9 mouse cellular contexts compared by ENCODE assay signal in genomic region chr8:84634849-84635304, GRCm38 (mm10). TPM values are rescaled to one million over a fixed set of nuclear protein-coding genes. Genes with fewer than 3 reads are reported as not detected.
DNase-seq lines count a peak whose midpoint lies in the region; ATAC-seq and TF ChIP-seq lines count a peak whose summit lies in the region.
"Had no signal": no experiment of that assay in that cellular context is flagged by ENCODE, and none has a peak within 500 bp of the region (broad histone marks: within the 10 kb centered on the region; RNA-seq: fewer than 3 reads in every experiment).

No protein-coding gene starts in this region.

- intact Hi-C loops in left cerebral cortex, adult 2 months (cut with DNase I): no loop called here

- H3K4me2 ChIP-seq in forebrain, postnatal 0 days (ENCODE audit: low read depth): no peak overlapping the region
- H3K4me2 ChIP-seq in hindbrain, embryonic 13.5 days: peak overlapping the region; percentile 8; the same call in 1 of the 2 replicates
- no peak overlapping the region for H3K4me2 ChIP-seq in neural tube, embryonic 14.5 days (ENCODE audit: low read depth, low read length)

- no peak overlapping the region for H3K4me3 ChIP-seq in left cerebral cortex, adult 2 months
- H3K4me3 ChIP-seq in forebrain, postnatal 0 days (ENCODE audit: low read depth, low read length): no peak overlapping the region
- no peak overlapping the region for H3K4me3 ChIP-seq in hindbrain, embryonic 13.5 days
- no peak overlapping the region for H3K4me3 ChIP-seq in neural tube, embryonic 14.5 days (ENCODE audit: low read depth, low read length)

- peak overlapping the region; percentile 66 for H3K27ac ChIP-seq in left cerebral cortex, adult 2 months
- H3K27ac ChIP-seq in forebrain, postnatal 0 days (ENCODE audit: low read depth, low read length): 0 out of 2 replicates have a peak overlapping the region, but pooled peaks have one; percentile 3
- peak overlapping the region; percentile 91 for H3K27ac ChIP-seq in hindbrain, embryonic 13.5 days
- peak overlapping the region; percentile 67 for H3K27ac ChIP-seq in neural tube, embryonic 14.5 days (ENCODE audit: low read depth, low read length)

- ATAC-seq in forebrain, postnatal 0 days: peak; percentile 4
- no peak for ATAC-seq in hindbrain, embryonic 13.5 days (ENCODE audit: low FRiP score)
- ATAC-seq in neural tube, embryonic 14.5 days (ENCODE audit: low read depth): no peak
- ATAC-seq: Patski had no signal

- H3K4me1 ChIP-seq in forebrain, postnatal 0 days (ENCODE audit: insufficient read depth): no peaks in the 10 kb centered on the region; the same call in 1 of the 2 replicates
- H3K4me1 ChIP-seq in hindbrain, embryonic 13.5 days (replicated peaks): peaks cover 37% of the 10 kb centered on the region
- H3K4me1 ChIP-seq in neural tube, embryonic 14.5 days (ENCODE audit: control insufficient read depth, insufficient read depth, low read length): peaks cover 12% of the 10 kb centered on the region; the same call in 1 of the 2 replicates

- WGBS in forebrain, postnatal 0 days: 33% methylated on average over 9 of the region's 9 CpGs
- WGBS in hindbrain, embryonic 13.5 days: 23% methylated on average over 9 of the region's 9 CpGs
- WGBS in neural tube, embryonic 14.5 days: 33% methylated on average over 9 of the region's 9 CpGs

- H3K36me3 ChIP-seq in forebrain, postnatal 0 days (ENCODE audit: insufficient read depth): peaks cover 14% of the 10 kb centered on the region
- peaks cover 36% of the 10 kb centered on the region for H3K36me3 ChIP-seq in hindbrain, embryonic 13.5 days
- H3K36me3 ChIP-seq in neural tube, embryonic 14.5 days (ENCODE audit: control insufficient read depth, insufficient read depth, low read length): peaks cover 15% of the 10 kb centered on the region

- H3K9me3 ChIP-seq in forebrain, postnatal 0 days (ENCODE audit: low read length): no peaks in the 10 kb centered on the region
- no peaks in the 10 kb centered on the region for H3K9me3 ChIP-seq in hindbrain, embryonic 13.5 days
- no peaks in the 10 kb centered on the region for H3K9me3 ChIP-seq in neural tube, embryonic 14.5 days (ENCODE audit: control insufficient read depth, low read length)

- no peak for TF ChIP-seq CTCF in left cerebral cortex, adult 2 months (IDR thresholded peaks at IDR 0.05)
- TF ChIP-seq CTCF in forebrain, postnatal 0 days (IDR thresholded peaks at IDR 0.05; ENCODE audit: low read depth): no peak

- no peaks in the 10 kb centered on the region for H3K27me3 ChIP-seq in forebrain, postnatal 0 days (ENCODE audit: insufficient read depth, low read length)
- 0 out of 2 replicates have a peak, but pooled peaks cover 3% of the 10 kb centered on the region for H3K27me3 ChIP-seq in hindbrain, embryonic 13.5 days
- H3K27me3 ChIP-seq in neural tube, embryonic 14.5 days (ENCODE audit: control insufficient read depth, insufficient read depth, low read length): no peaks in the 10 kb centered on the region
- H3K27me3 ChIP-seq: Patski had no signal

- no peak for DNase-seq in left cerebral cortex, adult 2 months (ENCODE audit: extremely low spot score in 1 of 2, low spot score in 2 of 2)
- no peak for DNase-seq in left cerebral cortex, adult 8-10 months (ENCODE audit: low spot score in 2 of 2)
- DNase-seq in cerebellum, adult 11 months: peak; percentile 97
- DNase-seq in forebrain, postnatal 0 days: peak; percentile 48
- DNase-seq in liver: no peak
- DNase-seq in lung, postnatal 36 days: no peak

- no peak overlapping the region for H3K9ac ChIP-seq in forebrain, postnatal 0 days
- peak overlapping the region; percentile 67 for H3K9ac ChIP-seq in hindbrain, embryonic 13.5 days
- H3K9ac ChIP-seq in neural tube, embryonic 14.5 days (replicated peaks; ENCODE audit: low read depth, low read length): 0 out of 2 replicates have a peak overlapping the region, but pooled peaks have one; percentile 28

RNA-seq across cellular contexts. Expression of gene Ier2, which starts 27.8 kb away (rescaled TPM):
- total RNA-seq in left cerebral cortex, adult 2 months (2021): 10 to 100 TPM; 17.5 to 17.9 TPM
- total RNA-seq in left cerebral cortex, adult 8-10 months (2022): 10 to 100 TPM in 2 of 4 experiments, 1 to 10 TPM in 2; 5.9 to 15.8 (median 8.9) TPM
- 4.8 and 8.5 TPM in 2 replicates for total RNA-seq in forebrain, postnatal 0 days (2014; rRNA removed)
- 19.3 and 22.7 TPM in 2 replicates for polyA plus RNA-seq in forebrain, postnatal 0 days (2015; fragmentation: Nextera tagmentation; extraction: Ambion mirVana)
- polyA plus RNA-seq in hindbrain, embryonic 13.5 days (2015; fragmentation: Nextera tagmentation; extraction: Ambion mirVana): 26.1 and 32.2 TPM in 2 replicates
- polyA plus RNA-seq in neural tube, embryonic 14.5 days (2014; fragmentation: Nextera tagmentation; extraction: Ambion mirVana): 14.4 and 20.9 TPM in 2 replicates

RNA-seq across cellular contexts. Expression of gene Trmt1, which starts 51.2 kb away (rescaled TPM):
- 100 to 1,000 TPM; 108 to 115 TPM for total RNA-seq in left cerebral cortex, adult 2 months (2021)
- 100 to 1,000 TPM; 101 to 105 (median 103) TPM for total RNA-seq in left cerebral cortex, adult 8-10 months (2022)
- total RNA-seq in forebrain, postnatal 0 days (2014; rRNA removed): 89.5 and 94.8 TPM in 2 replicates
- 59.8 and 67.5 TPM in 2 replicates for polyA plus RNA-seq in forebrain, postnatal 0 days (2015; fragmentation: Nextera tagmentation; extraction: Ambion mirVana)
- 51.9 and 60.3 TPM in 2 replicates for polyA plus RNA-seq in hindbrain, embryonic 13.5 days (2015; fragmentation: Nextera tagmentation; extraction: Ambion mirVana)
- 59.8 and 70.2 TPM in 2 replicates for polyA plus RNA-seq in neural tube, embryonic 14.5 days (2014; fragmentation: Nextera tagmentation; extraction: Ambion mirVana)

RNA-seq across cellular contexts. Expression of gene Nacc1, which starts 52.8 kb away (rescaled TPM):
- total RNA-seq in left cerebral cortex, adult 2 months (2021): 10 to 100 TPM; 95.5 to 96.8 TPM
- total RNA-seq in left cerebral cortex, adult 8-10 months (2022): 10 to 100 TPM; 88.5 to 97.6 (median 93.9) TPM
- 65.9 and 78.2 TPM in 2 replicates for total RNA-seq in forebrain, postnatal 0 days (2014; rRNA removed)
- 14.6 and 14.7 TPM in 2 replicates for polyA plus RNA-seq in forebrain, postnatal 0 days (2015; fragmentation: Nextera tagmentation; extraction: Ambion mirVana)
- 13.7 and 14.4 TPM in 2 replicates for polyA plus RNA-seq in hindbrain, embryonic 13.5 days (2015; fragmentation: Nextera tagmentation; extraction: Ambion mirVana)
- polyA plus RNA-seq in neural tube, embryonic 14.5 days (2014; fragmentation: Nextera tagmentation; extraction: Ambion mirVana): 15.3 and 16.6 TPM in 2 replicates

Comparison
In these comparisons a context has a peak if more than half of its experiments do, and no peak if none do; other contexts are left out.
1. DNase-seq: peak in cerebellum, adult 11 months (single experiment) and forebrain, postnatal 0 days (single experiment); none in left cerebral cortex, adult 2 months (0 of 2), left cerebral cortex, adult 8-10 months (0 of 2), liver (single experiment) and lung, postnatal 36 days (single experiment).
2. H3K27ac ChIP-seq: peak in every context shown above with its lines; median percentile 91 in hindbrain, embryonic 13.5 days; 67 in neural tube, embryonic 14.5 days; 66 in left cerebral cortex, adult 2 months; 3 in forebrain, postnatal 0 days.